Mouse (Mus musculus): ENCODE results near the gene Gsdma3.

DNA sequence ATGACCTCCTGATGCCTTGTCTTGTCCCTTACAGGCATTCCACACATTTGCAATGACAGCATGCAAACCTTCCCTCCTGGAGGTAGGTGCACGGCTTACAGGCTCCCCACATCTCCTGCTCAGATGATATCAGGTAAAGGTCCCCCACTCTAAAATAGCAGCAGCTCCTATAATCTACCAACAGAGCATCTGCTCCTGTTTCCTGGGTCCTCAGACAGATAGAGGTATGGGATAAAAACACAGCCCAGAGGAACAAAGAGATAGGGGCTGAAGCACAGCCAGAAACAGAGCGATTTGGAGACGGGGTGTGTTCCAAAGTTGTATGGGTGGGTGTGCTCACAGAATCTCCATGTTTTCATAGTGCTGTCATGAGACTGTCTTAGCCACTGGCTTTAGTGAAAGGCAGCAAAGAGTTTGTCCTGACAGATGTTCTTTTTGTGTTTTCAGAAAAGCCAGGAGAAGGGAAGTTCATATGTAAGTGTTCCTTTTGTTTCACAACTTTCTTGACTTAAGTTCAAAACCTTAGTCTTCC is 45.2 kb downstream of the Gsdma3 start:
- TF ChIP-seq POLR2A (IDR thresholded peaks at IDR 0.05; ENCODE audit: borderline replicate concordance, extremely low read depth, insufficient read depth, insufficient read length, poor library complexity, severe bottlenecking) (no peak), CTCF (IDR thresholded peaks at IDR 0.05; ENCODE audit: borderline replicate concordance, extremely low read depth, insufficient read depth, insufficient read length) (no peak)
